Mouse (Mus musculus) ovary, postnatal 36 days (tissue): ENCODE measurements around the gene Mgat5.

Source experiments
- DNase-seq: peaks from one replicate; pipeline ENCODE4 v3.0.0; 2022; ENCODE audit warnings: low spot score, mixed read lengths

The Mgat5 gene

GRCm38 (mm10) chr1:127383071-127383470 is 178.3 kb downstream of the Mgat5 start:
- DNase-seq = no peak

GRCm38 (mm10) chr1:127387226-127387625 is 182.4 kb downstream of the Mgat5 start:
- no peak for DNase-seq

DNA sequence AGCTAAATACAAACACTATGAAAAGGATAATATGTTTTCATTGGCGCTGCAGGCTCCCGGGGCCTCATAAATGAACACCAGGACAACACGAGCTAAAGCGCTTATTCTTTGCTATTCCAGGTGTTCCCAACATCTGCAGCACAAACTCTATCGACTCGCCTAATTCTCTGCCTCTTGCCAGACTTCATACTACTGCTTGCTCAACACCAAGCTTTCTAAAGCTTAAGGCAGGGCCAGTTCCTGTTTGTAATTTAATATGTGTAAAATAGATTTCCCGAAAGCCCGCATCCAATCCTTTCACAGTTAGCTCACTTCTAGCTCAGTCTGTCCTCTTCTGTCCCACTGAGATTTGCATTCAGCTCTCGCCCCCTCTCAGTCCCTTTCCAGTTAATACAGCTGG is 182.8 kb downstream of the Mgat5 start:
- DNase-seq = no peak

GRCm38 (mm10) chr1:127394716-127395115 is 189.9 kb downstream of the Mgat5 start:
- DNase-seq = no peak

- no peak for DNase-seq
Measured at GRCm38 (mm10) chr1:127395724-127396123, 190.9 kb downstream of the Mgat5 start.

DNA sequence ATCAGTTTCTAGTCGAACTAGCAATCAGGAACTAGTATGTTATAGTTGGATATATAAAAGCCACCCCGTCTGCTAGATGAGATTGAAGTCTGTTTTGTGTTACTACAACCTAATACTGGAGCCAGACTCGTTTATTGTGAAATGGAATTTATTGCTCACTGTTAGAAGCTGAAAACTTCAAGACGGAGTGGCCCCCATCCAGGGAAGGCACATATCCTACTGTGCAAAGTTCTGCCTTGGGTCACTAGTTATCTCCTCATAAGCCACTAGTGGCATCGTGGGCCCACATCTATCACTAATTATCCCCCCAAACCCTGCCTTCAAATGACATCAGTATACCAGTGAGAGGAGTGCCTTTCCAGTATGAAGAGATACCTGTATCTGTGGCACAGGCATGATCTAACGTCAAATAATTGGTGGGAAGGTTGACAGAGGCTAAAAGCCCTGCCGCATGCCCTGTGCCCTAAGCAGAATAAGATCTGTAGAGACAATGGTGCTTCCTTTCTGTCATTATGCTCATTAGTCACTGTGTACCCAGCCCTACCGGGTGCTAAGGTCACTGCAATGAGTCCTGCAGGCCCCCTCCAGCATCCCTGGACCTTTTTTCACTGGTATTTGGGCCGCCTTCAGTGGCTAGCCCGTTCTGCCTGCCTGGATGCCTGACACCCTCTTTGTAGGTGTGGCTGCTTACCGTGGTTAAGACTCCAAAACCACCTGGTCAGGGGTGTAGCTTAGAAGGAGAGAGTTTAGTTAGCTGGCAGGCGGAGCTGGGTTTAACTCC is 191.9 kb downstream of the Mgat5 start:
- DNase-seq = no peak

DNA sequence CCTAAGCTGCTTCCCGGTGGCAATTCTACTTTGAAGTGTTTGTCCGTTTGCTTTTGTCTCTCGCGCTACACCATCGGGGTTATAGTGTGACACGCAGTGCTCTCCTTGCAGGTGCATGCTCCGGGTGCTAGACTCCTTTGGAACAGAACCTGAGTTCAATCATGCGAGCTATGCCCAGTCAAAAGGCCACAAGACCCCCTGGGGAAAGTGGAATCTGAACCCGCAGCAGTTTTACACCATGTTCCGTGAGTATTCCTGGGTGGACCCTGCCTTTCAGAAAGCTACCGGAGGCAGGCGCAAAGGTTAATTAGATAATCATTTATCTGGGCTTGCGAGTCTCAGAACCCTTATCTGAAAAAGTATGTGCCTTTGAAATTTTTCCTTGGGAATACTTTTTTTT is 192.6 kb downstream of the Mgat5 start:
- no peak for DNase-seq

DNA sequence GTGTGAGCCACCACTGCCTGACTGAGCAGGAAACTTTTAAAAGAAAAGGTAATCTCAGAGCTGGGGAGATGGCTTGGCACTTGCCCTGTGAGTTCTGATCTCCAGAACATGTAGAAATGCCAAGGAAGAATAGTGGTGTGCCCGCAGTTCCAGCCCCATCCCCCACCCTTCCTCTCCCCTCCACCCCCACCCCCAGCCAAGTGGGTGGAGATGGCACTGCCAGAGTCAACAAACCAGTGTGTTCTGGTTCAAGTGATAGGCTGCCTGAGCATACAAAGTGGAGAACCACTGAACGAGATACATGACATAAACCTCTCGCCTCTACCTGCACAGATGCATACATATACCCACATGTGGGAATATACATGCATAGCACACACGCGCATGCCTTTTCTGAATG is 193.4 kb downstream of the Mgat5 start:
- no peak for DNase-seq

DNA sequence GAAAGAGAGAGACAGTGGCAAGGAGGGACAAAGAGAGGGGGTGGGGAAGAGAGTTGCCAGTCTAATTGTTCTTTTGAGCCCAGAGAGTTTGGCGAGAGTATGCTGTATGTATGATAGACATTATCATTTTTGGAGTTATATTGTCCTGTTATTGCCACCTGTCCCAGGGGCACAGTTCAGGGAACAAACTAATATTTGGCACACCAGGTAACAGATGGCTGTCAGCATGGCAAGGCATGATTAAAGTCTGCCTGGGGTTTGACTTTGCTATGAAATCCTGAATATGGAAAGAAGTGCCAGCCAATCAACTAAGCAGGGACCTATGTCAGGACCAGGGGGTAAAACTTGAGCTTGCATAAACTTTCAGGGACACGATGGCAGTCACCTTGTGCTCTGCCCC is 195.4 kb downstream of the Mgat5 start:
- DNase-seq = no peak

- no peak for DNase-seq
Measured at GRCm38 (mm10) chr1:127400666-127401065, 195.9 kb downstream of the Mgat5 start.

DNA sequence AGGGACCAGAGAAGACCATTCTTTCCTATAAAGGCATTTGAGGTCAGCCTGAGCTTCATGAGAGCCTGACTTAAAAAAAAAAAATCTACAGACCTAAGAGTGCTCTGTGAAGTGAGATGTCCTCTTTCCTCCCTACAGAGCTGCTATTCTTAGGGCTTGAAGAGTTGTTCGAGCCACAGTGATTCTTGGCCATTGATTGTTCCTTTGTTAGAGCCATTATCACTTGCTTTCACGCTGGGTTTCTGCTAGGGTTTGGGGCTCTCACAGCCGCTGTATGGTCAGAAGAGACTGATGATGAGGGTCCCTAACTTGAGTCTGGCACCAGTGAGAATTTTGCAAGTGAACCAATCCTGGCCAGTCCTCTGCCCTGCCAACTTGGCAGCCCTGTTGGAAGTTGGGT is 199.8 kb downstream of the Mgat5 start:
- no peak for DNase-seq

- no peak for DNase-seq
Measured at GRCm38 (mm10) chr1:127408957-127409423, 204.2 kb downstream of the Mgat5 start.

- DNase-seq = no peak
Measured at GRCm38 (mm10) chr1:127409512-127409911, 204.7 kb downstream of the Mgat5 start.

- DNase-seq = no peak
Measured at GRCm38 (mm10) chr1:127414500-127414899, 209.7 kb downstream of the Mgat5 start.

DNA sequence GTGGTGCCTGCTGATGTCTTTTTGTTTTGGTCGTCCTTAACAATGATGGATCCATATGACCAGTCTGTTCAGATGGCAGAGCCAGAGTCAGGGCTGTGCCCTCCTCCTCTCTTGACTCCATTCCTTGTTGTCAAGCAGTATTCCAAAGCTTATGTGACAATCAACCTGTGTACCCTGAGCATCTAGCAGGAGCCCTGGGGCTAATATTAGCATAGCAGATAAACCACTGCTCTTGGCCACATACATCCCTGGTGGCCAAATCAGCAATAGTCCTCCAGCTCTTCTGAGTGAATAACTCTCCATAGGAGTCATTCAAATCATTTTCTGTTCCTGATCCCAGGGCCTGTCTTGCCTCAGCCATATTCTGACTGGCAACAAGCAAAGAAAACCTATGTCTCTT is 211.1 kb downstream of the Mgat5 start:
- DNase-seq = no peak

- DNase-seq = no peak
Measured at GRCm38 (mm10) chr1:127416971-127417370, 212.2 kb downstream of the Mgat5 start.

DNA sequence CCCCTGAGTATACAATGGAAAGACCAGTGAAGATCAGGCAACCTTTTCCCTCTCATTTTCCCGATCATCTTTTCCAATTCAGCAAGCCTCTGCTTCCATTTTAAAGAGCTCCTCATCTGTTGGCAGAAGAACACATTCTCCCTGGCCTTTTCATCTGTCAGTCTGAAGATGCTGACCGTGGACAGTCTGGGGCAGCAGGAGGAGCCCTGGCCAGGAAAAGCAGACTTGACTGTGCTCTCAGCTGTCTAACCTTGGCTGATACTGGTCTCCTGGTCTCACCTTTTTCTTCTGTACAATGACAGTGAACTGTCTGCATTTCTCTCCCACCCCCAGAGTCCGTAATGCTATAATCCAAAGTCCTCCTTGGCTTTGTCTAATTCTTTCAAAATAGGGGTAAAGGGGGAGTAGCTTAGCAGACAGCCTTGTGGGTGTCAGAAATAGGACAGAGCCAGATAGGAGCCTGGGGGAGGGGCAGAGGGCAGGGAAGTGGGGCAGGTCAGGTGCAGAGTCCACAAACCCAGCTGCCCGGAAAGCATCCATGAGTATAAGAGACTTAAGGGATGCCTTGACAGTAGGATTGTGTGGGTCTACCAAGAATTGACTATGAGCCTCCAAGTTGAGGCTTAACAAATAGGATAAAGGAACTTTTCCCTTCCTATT is 214.2 kb downstream of the Mgat5 start:
- DNase-seq = no peak

DNA sequence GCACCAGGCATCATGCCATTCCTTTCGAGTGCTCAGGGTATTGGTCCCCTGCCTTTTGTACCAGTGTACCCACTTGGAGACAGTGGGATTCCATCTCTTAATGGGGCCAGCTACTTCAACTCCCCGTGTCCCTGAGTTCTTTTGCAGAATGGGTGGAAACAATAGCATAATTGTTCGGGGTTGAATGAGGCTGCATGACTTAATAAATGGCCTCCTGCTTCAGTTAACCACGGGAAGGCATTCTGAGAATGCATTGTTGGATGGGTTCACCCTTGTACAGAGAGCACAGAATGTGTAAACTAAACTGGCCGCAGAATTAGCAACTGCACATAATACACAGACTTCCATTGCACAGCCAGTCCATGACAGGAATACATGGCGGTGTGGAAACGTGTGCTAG is 214.8 kb downstream of the Mgat5 start:
- no peak for DNase-seq

- no peak for DNase-seq
Measured at GRCm38 (mm10) chr1:127420383-127420782, 215.6 kb downstream of the Mgat5 start.

- no peak for DNase-seq
Measured at GRCm38 (mm10) chr1:127420795-127421194, 216.0 kb downstream of the Mgat5 start.

GRCm38 (mm10) chr1:127422565-127422964 is 217.8 kb downstream of the Mgat5 start:
- no peak for DNase-seq

- DNase-seq = no peak
Measured at GRCm38 (mm10) chr1:127425021-127425532, 220.3 kb downstream of the Mgat5 start.

DNA sequence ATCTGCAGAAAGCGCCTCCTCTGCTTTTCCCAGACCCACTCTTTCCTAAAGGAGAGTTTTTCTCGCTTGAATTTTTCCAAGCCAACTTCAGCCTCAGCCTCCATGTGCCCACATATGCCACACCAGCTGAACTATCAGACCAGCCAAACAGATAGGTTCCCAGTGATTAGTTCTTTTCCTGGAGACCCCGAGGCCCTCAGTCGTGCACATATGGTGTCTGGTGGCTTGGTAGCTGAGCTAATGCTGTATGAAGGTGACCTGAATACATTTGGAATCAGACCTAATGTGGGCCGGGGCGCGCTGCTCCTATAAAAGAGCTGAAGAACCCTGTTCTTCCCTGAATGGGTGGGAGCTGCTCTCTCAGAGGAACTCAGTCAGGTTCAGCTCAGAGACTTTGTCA is 225.5 kb downstream of the Mgat5 start:
- no peak for DNase-seq
